8 mouse cellular contexts compared by ENCODE assay signal in the genomic region with DNA sequence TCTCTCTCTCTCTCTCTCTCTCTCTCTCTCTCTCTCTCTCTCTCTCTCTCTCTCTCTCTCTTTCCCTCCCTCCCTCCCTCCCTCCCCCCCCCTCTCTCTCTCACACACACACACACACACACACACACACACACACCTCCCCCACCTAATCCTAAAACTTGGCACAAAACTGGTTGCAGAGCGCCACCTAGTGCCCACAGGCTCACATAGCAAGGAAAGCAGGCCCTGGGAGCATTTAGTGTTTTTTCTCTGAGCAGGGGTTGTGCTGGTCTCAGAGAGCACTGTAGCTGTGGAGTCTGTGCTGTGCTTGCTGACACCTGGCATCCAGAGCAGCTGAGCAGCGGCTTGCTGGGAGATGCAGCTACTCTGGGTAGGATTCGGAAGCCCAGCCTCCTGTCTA. TPM values are rescaled to one million over a fixed set of nuclear protein-coding genes. Genes with fewer than 3 reads are reported as not detected.
DNase-seq lines count a peak whose midpoint lies in the region; ATAC-seq and TF ChIP-seq lines count a peak whose summit lies in the region.
"Not testable (repeated sequence)": the region's sequence is repeated elsewhere in the genome, so short reads cannot be mapped to it uniquely, and the experiment has no call there.

No protein-coding gene starts in this region.

- not testable (repeated sequence) for H3K4me1 ChIP-seq in cortical plate, adult 2 months (ENCODE audit: control insufficient read depth, insufficient read depth, low read length); liver, adult 2 months (ENCODE audit: control insufficient read depth, insufficient read depth, low read length); testis, adult 2 months (ENCODE audit: control insufficient read depth, insufficient read depth, low read length)

- not testable (repeated sequence) for H3K36me3 ChIP-seq in liver, adult 2 months (ENCODE audit: control insufficient read depth, insufficient read depth, low read length); testis, adult 2 months (ENCODE audit: control insufficient read depth, insufficient read depth, low read length)

- not testable (repeated sequence) for H3K9ac ChIP-seq in liver, adult 2 months (ENCODE audit: low read depth, low read length)

- not testable (repeated sequence) for TF ChIP-seq POLR2A in cortical plate, adult 2 months (IDR thresholded peaks at IDR 0.05; ENCODE audit: extremely low read depth, insufficient read depth, low read length); liver, adult 2 months (IDR thresholded peaks at IDR 0.05; ENCODE audit: extremely low read depth, insufficient read depth, low read length); testis, adult 2 months (IDR thresholded peaks at IDR 0.05; ENCODE audit: control insufficient read depth, low read depth, low read length)

- WGBS in liver, adult 2 months = 32% methylated on average over 3 of the region's 3 CpGs

- not testable (repeated sequence) for H3K79me2 ChIP-seq in liver, adult 2 months (ENCODE audit: control insufficient read depth, insufficient read depth, low read length)

- not testable (repeated sequence) for H3K27ac ChIP-seq in cortical plate, adult 2 months (ENCODE audit: insufficient read depth, low read length); liver, adult 2 months (replicated peaks; ENCODE audit: insufficient read depth, low read depth, low read length); testis, adult 2 months (ENCODE audit: control insufficient read depth, insufficient read depth, low read depth, low read length)

- peak; percentile 83 for TF ChIP-seq CTCF in cortical plate, adult 2 months (IDR thresholded peaks at IDR 0.05; ENCODE audit: extremely low read depth, insufficient read depth, low read length)
- TF ChIP-seq CTCF in liver, adult 2 months (IDR thresholded peaks at IDR 0.05; ENCODE audit: low read depth, low read length) = peak; percentile 83
- TF ChIP-seq CTCF in testis, adult 2 months (IDR thresholded peaks at IDR 0.05; ENCODE audit: control insufficient read depth, insufficient read depth, insufficient replicate concordance, low read depth, low read length) = peak; percentile 88

- H3K27me3 ChIP-seq in liver, adult 2 months (ENCODE audit: control insufficient read depth, insufficient read depth, low read length); testis, adult 2 months (ENCODE audit: control insufficient read depth, insufficient read depth, low read length): not testable (repeated sequence)

- not testable (repeated sequence) for H3K4me3 ChIP-seq in cortical plate, adult 2 months (ENCODE audit: insufficient read depth, low read length); liver, adult 2 months (ENCODE audit: insufficient read depth, low read depth, low read length); testis, adult 2 months (ENCODE audit: control insufficient read depth, low read depth, low read length)

- peak; percentile 60 for DNase-seq in CD4-positive, CD25-positive, alpha-beta regulatory T cell, adult 2 months (ENCODE audit: low read depth, low spot score)
- DNase-seq in adrenal gland, postnatal 25 days = peak; percentile 46
- peak; percentile 14 for DNase-seq in kidney, postnatal 14 days
- peak; percentile 7 for DNase-seq in liver, adult 2 months (ENCODE audit: extremely low read depth, low read depth, low spot score)
- DNase-seq in naive thymus-derived CD4-positive, alpha-beta T cell, adult 2 months (ENCODE audit: low read depth) = peak; percentile 53

- peak; percentile 75 for ATAC-seq in granulocyte monocyte progenitor cell, adult 5-6 weeks (replicated peaks; ENCODE audit: poor library complexity, severe bottlenecking)

RNA-seq across cellular contexts. Expression of a gene that starts 46.5 kb away (rescaled TPM):
- 153 and 194 TPM in 2 replicates for total RNA-seq in adrenal gland, postnatal 25 days (2021)
- 451 and 498 TPM in 2 replicates for polyA plus RNA-seq in cortical plate, adult 2 months (2012; rRNA removed)
- total RNA-seq in granulocyte monocyte progenitor cell, adult 5-6 weeks (2014; fragmentation: Nextera tagmentation) = 128 and 172 TPM in 2 replicates
- 97.7 and 102 TPM in 2 replicates for total RNA-seq in granulocyte monocyte progenitor cell, adult 5-6 weeks (2017)
- 62.1 and 69.2 TPM in 2 replicates for total RNA-seq in liver, adult 2 months (2014; rRNA removed)
- polyA plus RNA-seq in liver, adult 2 months (2012; rRNA removed) = 65.3 and 82.8 TPM in 2 replicates
- polyA plus RNA-seq in testis, adult 2 months (2012; rRNA removed) = 637 and 782 TPM in 2 replicates

Comparison
In these comparisons a context has a peak if more than half of its experiments do, and no peak if none do; other contexts are left out.
1. DNase-seq: peak in every context shown above with its lines; median percentile 60 in CD4-positive, CD25-positive, alpha-beta regulatory T cell, adult 2 months; 53 in naive thymus-derived CD4-positive, alpha-beta T cell, adult 2 months; 46 in adrenal gland, postnatal 25 days; 14 in kidney, postnatal 14 days; 7 in liver, adult 2 months.